Comparison of ENCODE assay signal across 9 mouse cellular contexts in genomic region chr8:80807807-80808505, GRCm38 (mm10).
DNase-seq lines count a peak whose midpoint lies in the region; ATAC-seq lines count a peak whose summit lies in the region.
"Had no signal": no experiment of that assay in that cellular context is flagged by ENCODE, and none has a peak within 500 bp of the region (broad histone marks: within the 10 kb centered on the region; RNA-seq: fewer than 3 reads in every experiment).

No protein-coding gene starts in this region.

- ATAC-seq in heart, embryonic 15.5 days (replicated peaks; ENCODE audit: insufficient number of reproducible peaks, insufficient read depth, low FRiP score, low read depth), result no peak
- ATAC-seq in midbrain, embryonic 12.5 days (ENCODE audit: low FRiP score, low read depth), result peak; percentile 27; the same call in 1 of the 2 replicates

- no peaks in the 10 kb centered on the region for H3K9me3 ChIP-seq in heart, embryonic 10.5 days
- H3K9me3 ChIP-seq in heart, embryonic 15.5 days (replicated peaks), result no peaks in the 10 kb centered on the region
- no peaks in the 10 kb centered on the region for H3K9me3 ChIP-seq in midbrain, embryonic 12.5 days

- H3K4me1 ChIP-seq in heart, embryonic 10.5 days, result peaks cover 74% of the 10 kb centered on the region
- H3K4me1 ChIP-seq in brown adipose tissue, adult 24 weeks (ENCODE audit: control insufficient read depth, insufficient read depth, insufficient read length, low read length), result peaks cover 50% of the 10 kb centered on the region
- peaks cover 69% of the 10 kb centered on the region for H3K4me1 ChIP-seq in heart, embryonic 15.5 days (replicated peaks)
- peaks cover 32% of the 10 kb centered on the region for H3K4me1 ChIP-seq in midbrain, embryonic 12.5 days

- no peak overlapping the region for H3K9ac ChIP-seq in heart, embryonic 15.5 days
- no peak overlapping the region for H3K9ac ChIP-seq in midbrain, embryonic 12.5 days (replicated peaks)

- WGBS in heart, embryonic 10.5 days, result 56% methylated on average over 13 of the region's 13 CpGs
- WGBS in heart, embryonic 15.5 days, result 41% methylated on average over 13 of the region's 13 CpGs
- 51% methylated on average over 13 of the region's 13 CpGs for WGBS in midbrain, embryonic 12.5 days

- DNase-seq in heart, embryonic 10.5 days (ENCODE audit: low spot score), result no peak
- no peak for DNase-seq in heart, postnatal 25 days (ENCODE audit: low spot score)
- DNase-seq in thymus, postnatal 25 days, result no peak
- no peak for DNase-seq in adrenal gland, adult 8-10 months
- DNase-seq in left cerebral cortex, adult 9 months (ENCODE audit: low spot score in 2 of 2), result no peak
- DNase-seq: adrenal gland, postnatal 36 days had no signal

- 0 out of 2 replicates have a peak overlapping the region, but pooled peaks have one; percentile 24 for H3K4me2 ChIP-seq in heart, embryonic 15.5 days
- H3K4me2 ChIP-seq in midbrain, embryonic 12.5 days (replicated peaks), result no peak overlapping the region

- no peaks in the 10 kb centered on the region for H3K27me3 ChIP-seq in heart, embryonic 10.5 days (ENCODE audit: insufficient read depth, poor library complexity, severe bottlenecking)
- no peaks in the 10 kb centered on the region for H3K27me3 ChIP-seq in heart, embryonic 15.5 days
- no peaks in the 10 kb centered on the region for H3K27me3 ChIP-seq in midbrain, embryonic 12.5 days

- H3K4me3 ChIP-seq in heart, embryonic 10.5 days, result no peak overlapping the region
- H3K4me3 ChIP-seq in brown adipose tissue, adult 24 weeks (ENCODE audit: insufficient read depth, low read depth, low read length), result no peak overlapping the region
- H3K4me3 ChIP-seq in heart, embryonic 15.5 days, result no peak overlapping the region
- H3K4me3 ChIP-seq in midbrain, embryonic 12.5 days, result no peak overlapping the region

- intact Hi-C loops in heart, postnatal 25 days (cut with DNase I), result no loop called here

- H3K36me3 ChIP-seq in heart, embryonic 10.5 days, result peaks cover 3% of the 10 kb centered on the region; the same call in 1 of the 2 replicates
- no peaks in the 10 kb centered on the region for H3K36me3 ChIP-seq in heart, embryonic 15.5 days
- H3K36me3 ChIP-seq in midbrain, embryonic 12.5 days, result no peaks in the 10 kb centered on the region

- H3K27ac ChIP-seq in heart, embryonic 10.5 days, result peak overlapping the region; percentile 72
- H3K27ac ChIP-seq in brown adipose tissue, adult 24 weeks (replicated peaks; ENCODE audit: low read depth, low read length), result peak overlapping the region; percentile 62
- H3K27ac ChIP-seq in heart, embryonic 15.5 days, result peak overlapping the region; percentile 79
- peak overlapping the region; percentile 54 for H3K27ac ChIP-seq in midbrain, embryonic 12.5 days (replicated peaks)
